ENCODE assay signal across 15 mouse cellular contexts in the genomic region with DNA sequence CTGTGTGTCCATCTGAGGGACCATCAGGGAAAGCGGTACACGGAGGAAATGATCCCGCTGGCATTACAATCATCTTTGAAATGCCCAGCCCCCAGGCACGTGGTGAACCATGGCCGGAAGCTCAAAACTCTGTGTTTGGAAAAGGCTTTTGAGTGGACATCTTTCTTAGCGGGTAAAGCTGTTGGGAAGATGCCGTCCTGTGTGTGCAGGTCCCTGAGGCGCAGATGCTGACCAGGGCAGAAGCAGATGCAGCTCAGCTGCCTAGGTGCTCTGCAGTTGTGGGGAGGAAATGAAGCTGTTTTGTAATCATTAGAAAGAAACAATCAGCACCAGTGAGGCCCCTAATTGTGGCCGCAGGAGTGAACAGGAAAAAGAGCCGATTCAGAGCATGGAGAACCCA. TPM values are rescaled to one million over a fixed set of nuclear protein-coding genes. Genes with fewer than 3 reads are reported as not detected.
DNase-seq lines count a peak whose midpoint lies in the region; ATAC-seq and TF ChIP-seq lines count a peak whose summit lies in the region.
"Had no signal": no experiment of that assay in that cellular context is flagged by ENCODE, and none has a peak within 500 bp of the region (broad histone marks: within the 10 kb centered on the region; RNA-seq: fewer than 3 reads in every experiment).

No protein-coding gene starts in this region.

- peak overlapping the region; percentile 21; the same call in 1 of the 2 replicates for H3K27ac ChIP-seq in heart, embryonic 13.5 days (replicated peaks)
- H3K27ac ChIP-seq in thymus, adult 2 months (ENCODE audit: control insufficient read depth, insufficient read depth, low read length), result peak overlapping the region; percentile 89
- no peak overlapping the region for H3K27ac ChIP-seq in layer of hippocampus, adult 2 months
- H3K27ac ChIP-seq: hindbrain, postnatal 0 days; liver, embryonic 15.5 days had no signal

- no peak for DNase-seq in heart, adult 9 months (ENCODE audit: low spot score in 2 of 2)
- peak; percentile 32 for DNase-seq in kidney, postnatal 10 days
- DNase-seq in kidney, adult 11 months, result no peak
- no peak for DNase-seq in thymus, adult 2 months
- DNase-seq in thymus, postnatal 14 days, result no peak
- no peak for DNase-seq in layer of hippocampus, adult 2 months (ENCODE audit: low spot score in 2 of 2)
- DNase-seq: adrenal gland, postnatal 36 days; cerebellum, adult 9-11 months; left cerebral cortex, postnatal 4 days; midbrain, embryonic 14.5 days had no signal

- no peaks in the 10 kb centered on the region for H3K27me3 ChIP-seq in heart, embryonic 13.5 days (replicated peaks)
- H3K27me3 ChIP-seq in thymus, adult 2 months (ENCODE audit: control insufficient read depth, insufficient read depth, low read length), result no peaks in the 10 kb centered on the region
- H3K27me3 ChIP-seq: CH12.LX had no signal

- no peak for TF ChIP-seq CTCF in thymus, adult 2 months (IDR thresholded peaks at IDR 0.05; ENCODE audit: borderline replicate concordance, control insufficient read depth, extremely low read depth, insufficient read depth, low read length, poor library complexity)
- no peak for TF ChIP-seq CTCF in layer of hippocampus, adult 2 months (conservative IDR thresholded peaks at IDR 0.05)

- H3K4me3 ChIP-seq in heart, embryonic 13.5 days, result no peak overlapping the region
- peak overlapping the region; percentile 14; the same call in 1 of the 2 replicates for H3K4me3 ChIP-seq in thymus, adult 2 months (ENCODE audit: control insufficient read depth, insufficient read depth, low read length)
- no peak overlapping the region for H3K4me3 ChIP-seq in layer of hippocampus, adult 2 months
- H3K4me3 ChIP-seq: liver, embryonic 15.5 days had no signal

- TF ChIP-seq POLR2A in thymus, adult 2 months (IDR thresholded peaks at IDR 0.05; ENCODE audit: control insufficient read depth, extremely low read depth, insufficient read depth, low read length, poor library complexity), result no peak

- no peaks in the 10 kb centered on the region for H3K9me3 ChIP-seq in heart, embryonic 13.5 days
- H3K9me3 ChIP-seq: liver, embryonic 15.5 days had no signal

- ATAC-seq in heart, embryonic 13.5 days (ENCODE audit: extremely low read depth, insufficient number of reproducible peaks, low FRiP score, low TSS enrichment), result no peak
- ATAC-seq: forebrain, embryonic 14.5 days; hindbrain, postnatal 0 days had no signal

- no peaks in the 10 kb centered on the region for H3K36me3 ChIP-seq in heart, embryonic 13.5 days
- peaks cover 100% of the 10 kb centered on the region for H3K36me3 ChIP-seq in thymus, adult 2 months (ENCODE audit: control insufficient read depth, insufficient read depth, low read length)
- H3K36me3 ChIP-seq: liver, embryonic 15.5 days had no signal

- peaks cover 15% of the 10 kb centered on the region for H3K4me1 ChIP-seq in heart, embryonic 13.5 days
- peaks cover 58% of the 10 kb centered on the region for H3K4me1 ChIP-seq in thymus, adult 2 months (replicated peaks; ENCODE audit: control insufficient read depth, insufficient read depth, low read length)
- H3K4me1 ChIP-seq: liver, embryonic 15.5 days had no signal

- no peak overlapping the region for H3K4me2 ChIP-seq in heart, embryonic 13.5 days
- H3K4me2 ChIP-seq: liver, embryonic 15.5 days had no signal

- WGBS in heart, embryonic 13.5 days, result 61% methylated on average over 10 of the region's 10 CpGs
- WGBS in thymus, adult 2 months, result 87% methylated on average over 10 of the region's 10 CpGs

- no peak overlapping the region for H3K9ac ChIP-seq in heart, embryonic 13.5 days
- H3K9ac ChIP-seq: liver, embryonic 15.5 days had no signal

RNA-seq across cellular contexts. Expression of a gene that starts 39.0 kb away (rescaled TPM):
- polyA plus RNA-seq in heart, embryonic 13.5 days (2015; fragmentation: Nextera tagmentation; extraction: Ambion mirVana), result 391 and 412 TPM in 2 replicates
- polyA plus RNA-seq in thymus, adult 2 months (2012; rRNA removed), result 513 and 641 TPM in 2 replicates
- 100 to 1,000 TPM; 119 to 121 TPM for total RNA-seq in layer of hippocampus, adult 2 months (2021)

RNA-seq across cellular contexts. Expression of a gene that starts 39.1 kb away (rescaled TPM):
- 85.8 and 87.0 TPM in 2 replicates for polyA plus RNA-seq in heart, embryonic 13.5 days (2015; fragmentation: Nextera tagmentation; extraction: Ambion mirVana)
- 21.5 and 23.6 TPM in 2 replicates for polyA plus RNA-seq in thymus, adult 2 months (2012; rRNA removed)
- 10 to 100 TPM; 49.8 to 55.1 TPM for total RNA-seq in layer of hippocampus, adult 2 months (2021)
